Mouse (Mus musculus): ENCODE measurements around the gene Gm20917. TPM values are rescaled to one million over a fixed set of nuclear protein-coding genes. Genes with fewer than 3 reads are reported as not detected.
"Not testable (repeated sequence)": the region's sequence is repeated elsewhere in the genome, so short reads cannot be mapped to it uniquely, and the experiment has no call there.

Gene Gm20917
- total RNA-seq (2021) = not detected
- long read RNA-seq, experiment 1 = 0 reads
- long read RNA-seq, experiment 2 = 0 reads

DNA sequence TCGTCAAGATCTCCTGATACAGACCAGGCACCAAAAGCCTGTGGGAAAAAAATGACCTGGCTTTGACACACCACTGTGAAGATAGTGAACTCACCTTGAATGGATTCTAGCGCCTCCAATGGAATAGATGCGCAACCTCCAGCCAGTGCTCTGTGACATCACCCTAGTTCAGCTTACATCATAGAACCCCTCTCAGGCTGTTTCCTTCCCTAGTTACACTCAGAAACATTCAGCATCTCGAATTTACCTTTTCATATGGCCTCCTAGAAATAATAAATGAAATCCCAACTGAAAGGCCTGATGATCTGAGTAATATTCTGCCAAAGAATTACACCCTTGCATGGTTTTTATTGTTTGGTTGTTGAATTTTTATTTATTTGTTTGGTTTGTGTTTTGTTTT, at the start of gene Gm20917:
Gene Gm20917 (minus strand): TSS at position 101 of the 400 bp plus-strand sequence.
- not testable (repeated sequence) for DNase-seq

Other genes starting within 250 kb of the Gm20917 start
- not detected for gene Gm20916, start 168.4 kb upstream of the Gm20917 start, total RNA-seq (2021)

Measured in heart, adult 18-20 months (tissue).